14 mouse cellular contexts compared by ENCODE assay signal in genomic region chr3:105932240-105933071, GRCm38 (mm10). TPM values are rescaled to one million over a fixed set of nuclear protein-coding genes. Genes with fewer than 3 reads are reported as not detected.
A peak's percentile ranks its signal among the peaks of the same experiment; 100 is the strongest.
DNase-seq lines count a peak whose midpoint lies in the region; ATAC-seq and TF ChIP-seq lines count a peak whose summit lies in the region.
"Had no signal": no experiment of that assay in that cellular context is flagged by ENCODE, and none has a peak within 500 bp of the region (broad histone marks: within the 10 kb centered on the region; RNA-seq: fewer than 3 reads in every experiment).

Gene I830077J02Rik (minus strand): TSS chr3:105932664.

- no peak for TF ChIP-seq RAD21 in MEL (IDR thresholded peaks at IDR 0.05; ENCODE audit: low read depth, low read length)

- peak within 1 kb of the TSS; percentile 36; the same call in 1 of the 2 replicates for H3K27ac ChIP-seq in layer of hippocampus, adult 2 months
- H3K27ac ChIP-seq in MEL (ENCODE audit: control insufficient read depth, low read depth, low read length), result peak within 1 kb of the TSS; percentile 97
- H3K27ac ChIP-seq: forebrain, embryonic 10.5 days; hindbrain, embryonic 12.5 days; neural tube, embryonic 13.5 days had no signal

- H3K79me2 ChIP-seq in MEL (ENCODE audit: control insufficient read depth, insufficient read depth, low read length, poor library complexity), result peaks cover 5% of the 10 kb centered on the region; the same call in 1 of the 2 replicates

- TF ChIP-seq POLR2A in MEL (IDR thresholded peaks at IDR 0.05; ENCODE audit: control insufficient read depth in 1 of 2, insufficient read depth in 1 of 2, low read depth in 1 of 2, low read length in 2 of 2, poor library complexity in 1 of 2), result peak in 1 of 2 experiments; percentile 50; a peak in 2 of 4 replicates

- H3K27me3 ChIP-seq in MEL (ENCODE audit: control insufficient read depth in 1 of 2, insufficient read depth in 2 of 2, low read length in 2 of 2), result no peaks in the 10 kb centered on the region
- H3K27me3 ChIP-seq: hindbrain, embryonic 12.5 days; neural tube, embryonic 13.5 days had no signal

- H3K9me3 ChIP-seq in MEL (replicated peaks; ENCODE audit: insufficient read depth, low read length), result no peaks in the 10 kb centered on the region
- H3K9me3 ChIP-seq: forebrain, embryonic 10.5 days; hindbrain, embryonic 12.5 days; neural tube, embryonic 13.5 days had no signal

- H3K36me3 ChIP-seq in MEL (ENCODE audit: control insufficient read depth in 1 of 2, insufficient read depth in 2 of 2, low read length in 2 of 2), result peaks cover 0 to 14% of the 10 kb centered on the region in 2 experiments; a peak in 3 of 4 replicates

- H3K9ac ChIP-seq in MEL (ENCODE audit: control insufficient read depth, low read depth, low read length, poor library complexity, severe bottlenecking), result peak within 1 kb of the TSS; percentile 73
- H3K9ac ChIP-seq: hindbrain, embryonic 12.5 days; neural tube, embryonic 13.5 days had no signal

- TF ChIP-seq EP300 in MEL (IDR thresholded peaks at IDR 0.05; ENCODE audit: low read depth in 1 of 2, low read length in 2 of 2), result peak; percentile 79 to 85

- no peak for TF ChIP-seq CTCF in layer of hippocampus, adult 2 months (conservative IDR thresholded peaks at IDR 0.05)
- no peak for TF ChIP-seq CTCF in MEL (IDR thresholded peaks at IDR 0.05 in 2 of 3, conservative IDR thresholded peaks at IDR 0.05 in 1 of 3; ENCODE audit: control insufficient read depth in 1 of 3, insufficient read depth in 1 of 3, low read depth in 2 of 3, low read length in 3 of 3, poor library complexity in 1 of 3, severe bottlenecking in 1 of 3)

- no peak for DNase-seq in layer of hippocampus, adult 2 months (ENCODE audit: low spot score in 2 of 2)
- no peak for DNase-seq in layer of hippocampus, adult 8-10 months (ENCODE audit: low spot score in 2 of 2)
- peak; percentile 93 for DNase-seq in MEL (ENCODE audit: low read depth, low spot score)
- DNase-seq in embryo, embryonic 10 days (ENCODE audit: low spot score), result no peak
- DNase-seq in kidney, adult 9 months, result no peak
- DNase-seq: adrenal gland, postnatal 36 days; cerebellum, adult 18-20 months; kidney, adult 8-10 months; left cerebral cortex, postnatal 4 days had no signal

- peaks cover 0 to 14% of the 10 kb centered on the region in 2 experiments; a peak in 2 of 4 replicates for H3K4me1 ChIP-seq in MEL (ENCODE audit: control insufficient read depth in 1 of 2, insufficient read depth in 2 of 2, low read length in 2 of 2)
- H3K4me1 ChIP-seq: forebrain, embryonic 10.5 days; hindbrain, embryonic 12.5 days; neural tube, embryonic 13.5 days had no signal

- peak; percentile 85 to 89 for ATAC-seq in hematopoietic stem cell, adult 5-6 weeks (replicated peaks in 1 of 2; ENCODE audit: insufficient read depth in 1 of 2, low FRiP score in 2 of 2, low TSS enrichment in 1 of 2, low read depth in 1 of 2, poor library complexity in 2 of 2, severe bottlenecking in 2 of 2)
- ATAC-seq in megakaryocyte-erythroid progenitor cell, adult 5-6 weeks (replicated peaks; ENCODE audit: low FRiP score, low TSS enrichment, poor library complexity, severe bottlenecking), result peak; percentile 59

- H3K4me3 ChIP-seq in layer of hippocampus, adult 2 months, result no peak within 1 kb of the TSS
- peak within 1 kb of the TSS; percentile 64 to 71 for H3K4me3 ChIP-seq in MEL (ENCODE audit: control insufficient read depth in 1 of 2, insufficient read depth in 1 of 2, low read depth in 2 of 2, low read length in 2 of 2)
- H3K4me3 ChIP-seq: forebrain, embryonic 10.5 days; hindbrain, embryonic 12.5 days; neural tube, embryonic 13.5 days had no signal

TF ChIP-seq in MEL, 35 proteins besides CTCF, POLR2A, EP300 and RAD21:
- peak; percentile 68 for TF ChIP-seq GATA1 (IDR thresholded peaks at IDR 0.05; ENCODE audit: low read depth, low read length)
- TF ChIP-seq MAFK (IDR thresholded peaks at IDR 0.05; ENCODE audit: borderline replicate concordance, low read depth, low read length), result no peak
- TF ChIP-seq BHLHE40 (IDR thresholded peaks at IDR 0.05; ENCODE audit: borderline replicate concordance, low read depth, low read length), result no peak
- 0 out of 2 replicates have a peak, but pooled peaks have one; percentile 15 for TF ChIP-seq MYC (IDR thresholded peaks at IDR 0.05; ENCODE audit: low read depth, low read length)
- TF ChIP-seq ETS1 (IDR thresholded peaks at IDR 0.05; ENCODE audit: low read depth, low read length), result peak; percentile 82
- peak; percentile 95 for TF ChIP-seq ZNF384 (IDR thresholded peaks at IDR 0.05; ENCODE audit: low read depth, low read length)
- TF ChIP-seq SIN3A (IDR thresholded peaks at IDR 0.05; ENCODE audit: low read length), result peak; percentile 90; the same call in 1 of the 2 replicates
- peak; percentile 88 for TF ChIP-seq TAL1 (IDR thresholded peaks at IDR 0.05; ENCODE audit: low read length)
- no peak for TF ChIP-seq ZC3H11A (IDR thresholded peaks at IDR 0.05; ENCODE audit: low read depth, low read length)
- no peak for TF ChIP-seq MYB (IDR thresholded peaks at IDR 0.05; ENCODE audit: low read depth, low read length)
- TF ChIP-seq MEF2A (IDR thresholded peaks at IDR 0.05; ENCODE audit: extremely low read depth, insufficient replicate concordance, low read depth, low read length, poor library complexity, severe bottlenecking), result no peak
- no peak for TF ChIP-seq JUND (IDR thresholded peaks at IDR 0.05; ENCODE audit: low read depth, low read length)
- no peak; the same call in 1 of the 2 replicates for TF ChIP-seq ELF1 (IDR thresholded peaks at IDR 0.05; ENCODE audit: low read depth, low read length)
- TF ChIP-seq NRF1 (IDR thresholded peaks at IDR 0.05; ENCODE audit: insufficient read depth, low read depth, low read length, poor library complexity, severe bottlenecking), result no peak
- no peak for TF ChIP-seq ZKSCAN1 (IDR thresholded peaks at IDR 0.05; ENCODE audit: low read depth, low read length)
- TF ChIP-seq POLR2AphosphoS5 (IDR thresholded peaks at IDR 0.05; ENCODE audit: borderline replicate concordance, low read depth, low read length), result no peak
- TF ChIP-seq NELFE (IDR thresholded peaks at IDR 0.05; ENCODE audit: low read depth, low read length), result peak; percentile 27; the same call in 1 of the 2 replicates
- TF ChIP-seq MAX (IDR thresholded peaks at IDR 0.05; ENCODE audit: low read length), result no peak
- TF ChIP-seq USF2 (IDR thresholded peaks at IDR 0.05; ENCODE audit: borderline replicate concordance in 1 of 2, insufficient read depth in 1 of 2, low read depth in 1 of 2, low read length in 2 of 2), result no peak
- no peak for TF ChIP-seq SMC3 (IDR thresholded peaks at IDR 0.05; ENCODE audit: low read depth, low read length)
- peak; percentile 45; the same call in 1 of the 2 replicates for TF ChIP-seq POLR2AphosphoS2 (IDR thresholded peaks at IDR 0.05; ENCODE audit: low read length)
- TF ChIP-seq UBTF (IDR thresholded peaks at IDR 0.05; ENCODE audit: borderline replicate concordance, insufficient read depth, low read depth, low read length), result no peak
- TF ChIP-seq TCF12 (IDR thresholded peaks at IDR 0.05; ENCODE audit: low read depth, low read length), result peak; percentile 88
- TF ChIP-seq GABPA (IDR thresholded peaks at IDR 0.05; ENCODE audit: low read depth, low read length), result no peak
- TF ChIP-seq CHD1 (IDR thresholded peaks at IDR 0.05; ENCODE audit: low read depth, low read length), result no peak
- no peak for TF ChIP-seq E2F4 (IDR thresholded peaks at IDR 0.05; ENCODE audit: borderline replicate concordance, low read depth, low read length)
- TF ChIP-seq TBP (IDR thresholded peaks at IDR 0.05; ENCODE audit: low read depth, low read length), result peak; percentile 49
- TF ChIP-seq RCOR1 (IDR thresholded peaks at IDR 0.05; ENCODE audit: low read depth, low read length), result peak; percentile 59; the same call in 1 of the 2 replicates
- no peak for TF ChIP-seq MAZ (IDR thresholded peaks at IDR 0.05; ENCODE audit: low read depth, low read length)
- TF ChIP-seq MXI1 (IDR thresholded peaks at IDR 0.05; ENCODE audit: low read depth, low read length), result no peak
- TF ChIP-seq CHD2 (IDR thresholded peaks at IDR 0.05; ENCODE audit: low read length), result no peak
- TF ChIP-seq USF1 (IDR thresholded peaks at IDR 0.05; ENCODE audit: low read depth, low read length), result no peak
- 0 out of 2 replicates have a peak, but pooled peaks have one; percentile 24 for TF ChIP-seq ZMIZ1 (IDR thresholded peaks at IDR 0.05; ENCODE audit: low read depth, low read length)
- TF ChIP-seq HCFC1 (IDR thresholded peaks at IDR 0.05; ENCODE audit: low read depth, low read length), result peak; percentile 61; the same call in 1 of the 2 replicates
- TF ChIP-seq KAT2A (conservative IDR thresholded peaks at IDR 0.05; ENCODE audit: low read depth, low read length), result no peak

RNA-seq across cellular contexts. Expression of gene I830077J02Rik, which starts in this region (rescaled TPM):
- total RNA-seq in layer of hippocampus, adult 2 months (2021), result 1 to 10 TPM in 1 of 2 experiments, under 1 TPM in 1; 0.98 to 1.2 TPM
- total RNA-seq in layer of hippocampus, adult 8-10 months (2022), result 1 to 10 TPM in 3 of 4 experiments, under 1 TPM in 1; 0.47 to 2.4 (median 1.5) TPM
- 2.8 and 5.9 TPM in 2 replicates for total RNA-seq in MEL (2012; rRNA removed)
- 1 to 10 TPM in 1 of 2 experiments, not detected in 1; 9.4 TPM for polyA plus RNA-seq in MEL (2012; ENCODE audit: insufficient read depth in 1 of 2, insufficient read length in 2 of 2, low read depth in 1 of 2, low replicate concordance in 2 of 2, missing spikeins in 1 of 2)
- total RNA-seq in hematopoietic stem cell, adult 5-6 weeks (2017), result 3.9 and 7.4 TPM in 2 replicates
- total RNA-seq in megakaryocyte-erythroid progenitor cell, adult 5-6 weeks (2014; fragmentation: Nextera tagmentation), result 0.35 and 2.8 TPM in 2 replicates
- total RNA-seq in megakaryocyte-erythroid progenitor cell, adult 5-6 weeks (2017), result 0.52 and 8.0 TPM in 2 replicates
